In the genomic region with DNA sequence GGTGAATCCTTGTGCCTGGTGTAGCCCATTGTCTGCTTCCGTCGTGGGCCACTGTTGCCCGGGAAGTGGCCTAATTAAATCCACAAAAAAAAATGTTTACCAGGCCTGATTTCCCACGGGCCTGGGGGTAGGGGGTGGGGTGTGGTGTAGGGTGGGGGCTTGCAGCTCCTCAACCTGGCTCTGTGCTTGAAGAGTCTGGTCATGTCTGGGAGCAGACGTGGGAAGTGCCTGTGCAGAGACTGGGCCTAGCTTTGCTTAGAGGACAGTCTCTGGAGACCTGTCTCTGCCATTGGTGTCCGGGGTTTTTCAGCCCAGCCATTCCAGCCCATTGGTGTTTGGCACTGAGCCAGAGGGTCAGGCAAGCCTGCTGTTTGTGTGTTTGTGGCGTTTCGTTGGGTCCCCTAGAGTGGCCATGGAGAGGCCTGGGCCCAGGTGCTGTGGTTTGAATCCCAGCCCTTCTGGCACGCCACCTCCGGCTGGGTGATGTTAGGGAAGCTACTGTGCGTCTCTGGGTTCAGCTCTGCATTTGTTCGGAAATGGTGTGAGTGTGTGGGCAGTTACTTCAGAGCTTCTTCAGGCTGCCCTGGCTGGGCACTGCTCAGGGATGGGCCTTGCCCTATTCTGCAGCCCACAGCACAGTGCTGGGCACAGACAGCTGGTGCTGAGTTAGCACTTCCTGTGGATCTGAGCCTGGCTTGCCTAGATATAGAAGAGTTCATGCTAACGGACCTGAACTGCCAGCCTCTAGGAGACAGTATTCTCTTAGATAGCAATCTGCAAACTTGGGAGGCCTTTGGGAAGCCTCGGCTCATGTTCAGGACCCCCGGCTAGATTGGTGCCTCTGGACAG, we compare ENCODE assay signal across 11 mouse cellular contexts. TPM values are rescaled to one million over a fixed set of nuclear protein-coding genes. Genes with fewer than 3 reads are reported as not detected.
DNase-seq lines count a peak whose midpoint lies in the region; ATAC-seq and TF ChIP-seq lines count a peak whose summit lies in the region.
"Had no signal": no experiment of that assay in that cellular context is flagged by ENCODE, and none has a peak within 500 bp of the region (broad histone marks: within the 10 kb centered on the region; RNA-seq: fewer than 3 reads in every experiment).

No protein-coding gene starts in this region.

- TF ChIP-seq CTCF in forebrain, postnatal 0 days (IDR thresholded peaks at IDR 0.05; ENCODE audit: low read depth), result no peak

- no peak overlapping the region for H3K9ac ChIP-seq in forebrain, postnatal 0 days
- no peak overlapping the region for H3K9ac ChIP-seq in forebrain, embryonic 11.5 days (ENCODE audit: low read length)
- H3K9ac ChIP-seq in hindbrain, embryonic 13.5 days, result no peak overlapping the region
- H3K9ac ChIP-seq: limb, embryonic 13.5 days had no signal

- H3K4me2 ChIP-seq in forebrain, postnatal 0 days (ENCODE audit: low read depth), result no peak overlapping the region
- no peak overlapping the region for H3K4me2 ChIP-seq in forebrain, embryonic 11.5 days (ENCODE audit: low read depth, low read length, severe bottlenecking)
- no peak overlapping the region for H3K4me2 ChIP-seq in hindbrain, embryonic 13.5 days
- H3K4me2 ChIP-seq: limb, embryonic 13.5 days had no signal

- H3K4me1 ChIP-seq in forebrain, postnatal 0 days (ENCODE audit: insufficient read depth), result no peaks in the 10 kb centered on the region
- peaks cover 5% of the 10 kb centered on the region; the same call in 1 of the 2 replicates for H3K4me1 ChIP-seq in forebrain, embryonic 11.5 days (replicated peaks; ENCODE audit: control insufficient read depth, insufficient read depth, low read length)
- H3K4me1 ChIP-seq in megakaryocyte, embryonic 14.5 days, result peaks cover 86% of the 10 kb centered on the region
- peaks cover 13% of the 10 kb centered on the region for H3K4me1 ChIP-seq in hindbrain, embryonic 13.5 days (replicated peaks)

- H3K27me3 ChIP-seq in forebrain, postnatal 0 days (ENCODE audit: insufficient read depth, low read length), result no peaks in the 10 kb centered on the region
- no peaks in the 10 kb centered on the region for H3K27me3 ChIP-seq in forebrain, embryonic 11.5 days (ENCODE audit: control insufficient read depth, insufficient read depth, low read length)
- no peaks in the 10 kb centered on the region for H3K27me3 ChIP-seq in megakaryocyte, embryonic 14.5 days (replicated peaks)
- H3K27me3 ChIP-seq in hindbrain, embryonic 13.5 days, result no peaks in the 10 kb centered on the region
- H3K27me3 ChIP-seq: limb, embryonic 13.5 days had no signal

- H3K36me3 ChIP-seq in forebrain, postnatal 0 days (ENCODE audit: insufficient read depth), result no peaks in the 10 kb centered on the region
- no peaks in the 10 kb centered on the region for H3K36me3 ChIP-seq in forebrain, embryonic 11.5 days (ENCODE audit: control insufficient read depth, insufficient read depth, low read length)
- peaks cover 85% of the 10 kb centered on the region for H3K36me3 ChIP-seq in megakaryocyte, embryonic 14.5 days (replicated peaks; ENCODE audit: low read length)
- H3K36me3 ChIP-seq in hindbrain, embryonic 13.5 days, result no peaks in the 10 kb centered on the region
- H3K36me3 ChIP-seq: limb, embryonic 13.5 days had no signal

- no peak overlapping the region for H3K4me3 ChIP-seq in forebrain, postnatal 0 days (ENCODE audit: low read depth, low read length)
- H3K4me3 ChIP-seq in forebrain, embryonic 11.5 days (ENCODE audit: low read depth, low read length), result no peak overlapping the region
- peak overlapping the region; percentile 73 for H3K4me3 ChIP-seq in megakaryocyte, embryonic 14.5 days (replicated peaks)
- H3K4me3 ChIP-seq in hindbrain, embryonic 13.5 days, result no peak overlapping the region
- H3K4me3 ChIP-seq: limb, embryonic 13.5 days had no signal

- ATAC-seq in forebrain, postnatal 0 days, result no peak
- no peak for ATAC-seq in forebrain, embryonic 11.5 days (replicated peaks; ENCODE audit: low FRiP score)
- no peak for ATAC-seq in megakaryocyte, adult 5-6 weeks (ENCODE audit: poor library complexity, severe bottlenecking)
- ATAC-seq in hindbrain, embryonic 13.5 days (ENCODE audit: low FRiP score), result 0 out of 2 replicates have a peak, but pooled peaks have one; percentile 36
- peak; percentile 18 for ATAC-seq in megakaryocyte progenitor cell, adult 5-6 weeks (replicated peaks; ENCODE audit: poor library complexity)

- no peak overlapping the region for H3K27ac ChIP-seq in forebrain, postnatal 0 days (ENCODE audit: low read depth, low read length)
- no peak overlapping the region for H3K27ac ChIP-seq in forebrain, embryonic 11.5 days (ENCODE audit: low read depth, low read length)
- no peak overlapping the region for H3K27ac ChIP-seq in hindbrain, embryonic 13.5 days
- H3K27ac ChIP-seq: limb, embryonic 13.5 days had no signal

- H3K9me3 ChIP-seq in forebrain, postnatal 0 days (ENCODE audit: low read length), result no peaks in the 10 kb centered on the region
- H3K9me3 ChIP-seq in forebrain, embryonic 11.5 days (ENCODE audit: control insufficient read depth, low read length), result no peaks in the 10 kb centered on the region
- no peaks in the 10 kb centered on the region for H3K9me3 ChIP-seq in megakaryocyte, embryonic 14.5 days
- no peaks in the 10 kb centered on the region for H3K9me3 ChIP-seq in hindbrain, embryonic 13.5 days
- H3K9me3 ChIP-seq: limb, embryonic 13.5 days had no signal

- 48% methylated on average over 15 of the region's 15 CpGs for WGBS in forebrain, postnatal 0 days
- 73% methylated on average over 15 of the region's 15 CpGs for WGBS in forebrain, embryonic 11.5 days
- WGBS in hindbrain, embryonic 13.5 days, result 44% methylated on average over 15 of the region's 15 CpGs

- peak; percentile 5 for DNase-seq in forebrain, postnatal 0 days
- no peak for DNase-seq in forebrain, embryonic 11.5 days (ENCODE audit: low spot score)
- no peak for DNase-seq in frontal cortex, postnatal 36 days (ENCODE audit: low spot score in 2 of 2)
- DNase-seq in gastrocnemius, adult 18-20 months (ENCODE audit: low spot score), result no peak
- DNase-seq: B cell, adult 2 months; right cerebral cortex, postnatal 25 days had no signal

RNA-seq across cellular contexts. Expression of gene Adcy7, which starts 29.6 kb away (rescaled TPM):
- total RNA-seq in forebrain, postnatal 0 days (2014; rRNA removed), result 7.2 and 9.4 TPM in 2 replicates
- polyA plus RNA-seq in forebrain, postnatal 0 days (2015; fragmentation: Nextera tagmentation; extraction: Ambion mirVana), result 2.2 and 4.0 TPM in 2 replicates
- polyA plus RNA-seq in forebrain, embryonic 11.5 days (2014; fragmentation: Nextera tagmentation; extraction: Ambion mirVana), result 3.0 and 3.4 TPM in 2 replicates
- 6.7 and 7.8 TPM in 2 replicates for polyA plus RNA-seq in megakaryocyte, embryonic 14.5 days (2012; ENCODE audit: insufficient read depth, low replicate concordance)
- total RNA-seq in megakaryocyte, adult 5-6 weeks (2015), result 43.5 and 58.4 TPM in 2 replicates
- 63.7 and 70.3 TPM in 2 replicates for total RNA-seq in megakaryocyte, adult 5-6 weeks (2017)
- 2.3 and 2.7 TPM in 2 replicates for polyA plus RNA-seq in hindbrain, embryonic 13.5 days (2015; fragmentation: Nextera tagmentation; extraction: Ambion mirVana)
- total RNA-seq in megakaryocyte progenitor cell, adult 5-6 weeks (2015), result 25.5 and 27.8 TPM in 2 replicates
- total RNA-seq in megakaryocyte progenitor cell, adult 5-6 weeks (2017), result 40.6 and 41.6 TPM in 2 replicates
- total RNA-seq in gastrocnemius, adult 18-20 months (2021), result 1 to 10 TPM; 1.9 to 3.2 TPM

Comparison
In these comparisons a context has a peak if more than half of its experiments do, and no peak if none do; other contexts are left out.
1. ATAC-seq: peak in hindbrain, embryonic 13.5 days (single experiment) and megakaryocyte progenitor cell, adult 5-6 weeks (single experiment); none in forebrain, postnatal 0 days (single experiment), forebrain, embryonic 11.5 days (single experiment) and megakaryocyte, adult 5-6 weeks (single experiment).